Mouse (Mus musculus) forebrain, embryonic 11.5 days (tissue): ENCODE results near the gene Gm21970. TPM values are rescaled to one million over a fixed set of nuclear protein-coding genes. Genes with fewer than 3 reads are reported as not detected.

Source experiments
- ATAC-seq: fragments of 200-750 bp; cut with Nextera tagmentation; replicated peaks from 2 replicates; pipeline ENCODE4 v1.8.0; 2017; ENCODE audit warnings: moderate TSS enrichment; ENCODE audit not compliant: low FRiP score
- DNase-seq: peaks from one replicate; pipeline ENCODE4 v3.0.0-alpha.2; 2017; ENCODE audit warnings: low spot score
- H3K27ac ChIP-seq: fragments of 300-500 bp; sonication (generic); 2 replicates; pipeline ENCODE4 v1.5.1; 2014; ENCODE audit warnings: low read depth, low read length
- H3K27me3 ChIP-seq: fragments of 300-500 bp; sonication (generic); 2 replicates; pipeline ENCODE4 v1.6.1; 2014; ENCODE audit warnings: mild to moderate bottlenecking, low read length, mixed read lengths; ENCODE audit not compliant: control insufficient read depth, insufficient read depth
- H3K36me3 ChIP-seq: fragments of 300-500 bp; sonication (generic); 2 replicates; pipeline ENCODE4 v1.6.1; 2014; ENCODE audit warnings: mild to moderate bottlenecking, low read length, moderate library complexity, mixed read lengths; ENCODE audit not compliant: control insufficient read depth, insufficient read depth
- H3K4me1 ChIP-seq: fragments of 300-500 bp; sonication (generic); replicated peaks from 2 replicates; pipeline ENCODE4 v1.6.1; 2014; ENCODE audit warnings: low read length, mixed read lengths; ENCODE audit not compliant: control insufficient read depth, insufficient read depth
- H3K4me2 ChIP-seq: fragments of 300-500 bp; sonication (generic); 2 replicates; pipeline ENCODE4 v1.6.1; 2014; ENCODE audit warnings: low read depth, mild to moderate bottlenecking, low read length, moderate library complexity, mixed read lengths; ENCODE audit not compliant: severe bottlenecking
- H3K4me3 ChIP-seq: fragments of 300-500 bp; sonication (generic); 2 replicates; pipeline ENCODE4 v1.5.1; 2014; ENCODE audit warnings: low read depth, low read length
- H3K9ac ChIP-seq: fragments of 300-500 bp; sonication (generic); 2 replicates; pipeline ENCODE4 v1.6.1; 2014; ENCODE audit warnings: low read length
- H3K9me3 ChIP-seq: fragments of 300-500 bp; sonication (generic); 2 replicates; pipeline ENCODE4 v1.6.1; 2016; ENCODE audit warnings: low read length, mixed read lengths; ENCODE audit not compliant: control insufficient read depth
- WGBS: fragments of 180-500 bp; shearing (Covaris S2); extraction: QIAGEN DNeasy Blood & Tissue Kit; methylation state at CpG from one replicate; pipeline ENCODE4 v1.1.7; 2014; 5-methylcytosine and 5-hydroxymethylcytosine counted together
- polyA plus RNA-seq: library from polyadenylated mRNA; unstranded; fragments of >200 nt; fragmentation: Nextera tagmentation; extraction: Ambion mirVana; gene quantifications from 2 replicates; pipeline ENCODE4 v1.2.1, GENCODE M21; 2014

Gene Gm21970
- polyA plus RNA-seq, 1 experiment from 2014 or later: 1.0 TPM

DNA sequence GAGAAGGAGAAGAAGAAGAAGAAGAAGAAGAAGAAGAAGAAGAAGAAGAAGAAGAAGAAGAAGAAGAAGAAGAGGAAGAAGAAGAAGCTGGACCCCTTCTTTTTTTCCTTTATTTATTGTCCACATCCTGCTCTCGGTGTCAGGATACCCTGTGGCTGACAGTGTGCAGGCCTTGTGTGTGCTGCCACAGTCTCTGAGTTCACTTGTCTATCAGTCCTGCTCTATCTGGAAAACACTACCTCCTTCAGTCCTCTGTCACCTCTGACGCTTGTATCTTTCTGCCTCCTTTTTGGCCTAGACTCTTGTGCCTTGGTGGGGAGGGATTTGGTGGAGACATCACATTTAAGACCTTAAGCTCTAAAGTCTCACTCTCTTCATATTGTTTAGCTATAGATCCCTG is 71.9 kb downstream of the Gm21970 start:
- Histone ChIP-seq H3K9me3 (no peaks in the 10 kb centered on the region), H3K9ac (no peak overlapping the region), H3K4me2 (no peak overlapping the region), H3K4me3 (no peak overlapping the region), H3K36me3 (no peaks in the 10 kb centered on the region), H3K4me1 (peaks cover 8% of the 10 kb centered on the region), H3K27ac (no peak overlapping the region), H3K27me3 (no peaks in the 10 kb centered on the region)
- DNase-seq: no peak
- 98% methylated on average over 2 of the region's 2 CpGs for WGBS
- no peak for ATAC-seq

DNA sequence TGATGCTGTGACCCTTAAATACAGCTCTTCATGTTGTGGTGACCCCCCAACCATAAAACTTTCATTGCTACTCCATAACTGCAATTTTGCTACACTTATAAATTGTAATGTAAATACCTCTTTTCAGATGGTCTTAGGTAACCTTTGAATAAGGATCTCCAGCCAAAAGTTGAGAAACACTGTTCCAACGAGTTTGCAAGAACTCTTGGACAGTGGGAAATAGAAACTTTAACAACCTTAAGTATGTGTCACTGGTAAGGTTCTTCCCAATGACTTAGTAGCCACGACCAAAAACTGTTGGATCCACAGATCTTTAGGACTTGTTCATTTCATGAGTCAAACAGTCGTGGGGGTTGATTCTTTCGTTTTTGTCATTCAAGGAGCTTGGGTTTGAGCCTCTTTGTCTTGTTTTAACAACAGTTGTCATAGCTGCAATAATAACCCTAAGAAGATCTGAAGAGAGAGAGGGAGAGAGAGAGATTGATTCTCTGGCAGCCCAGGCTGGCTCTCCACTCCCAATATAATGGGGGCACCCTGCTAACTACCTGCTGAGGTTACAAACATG is 72.4 kb downstream of the Gm21970 start:
- no peak for DNase-seq
- H3K9ac ChIP-seq: peak overlapping the region; percentile 61

DNA sequence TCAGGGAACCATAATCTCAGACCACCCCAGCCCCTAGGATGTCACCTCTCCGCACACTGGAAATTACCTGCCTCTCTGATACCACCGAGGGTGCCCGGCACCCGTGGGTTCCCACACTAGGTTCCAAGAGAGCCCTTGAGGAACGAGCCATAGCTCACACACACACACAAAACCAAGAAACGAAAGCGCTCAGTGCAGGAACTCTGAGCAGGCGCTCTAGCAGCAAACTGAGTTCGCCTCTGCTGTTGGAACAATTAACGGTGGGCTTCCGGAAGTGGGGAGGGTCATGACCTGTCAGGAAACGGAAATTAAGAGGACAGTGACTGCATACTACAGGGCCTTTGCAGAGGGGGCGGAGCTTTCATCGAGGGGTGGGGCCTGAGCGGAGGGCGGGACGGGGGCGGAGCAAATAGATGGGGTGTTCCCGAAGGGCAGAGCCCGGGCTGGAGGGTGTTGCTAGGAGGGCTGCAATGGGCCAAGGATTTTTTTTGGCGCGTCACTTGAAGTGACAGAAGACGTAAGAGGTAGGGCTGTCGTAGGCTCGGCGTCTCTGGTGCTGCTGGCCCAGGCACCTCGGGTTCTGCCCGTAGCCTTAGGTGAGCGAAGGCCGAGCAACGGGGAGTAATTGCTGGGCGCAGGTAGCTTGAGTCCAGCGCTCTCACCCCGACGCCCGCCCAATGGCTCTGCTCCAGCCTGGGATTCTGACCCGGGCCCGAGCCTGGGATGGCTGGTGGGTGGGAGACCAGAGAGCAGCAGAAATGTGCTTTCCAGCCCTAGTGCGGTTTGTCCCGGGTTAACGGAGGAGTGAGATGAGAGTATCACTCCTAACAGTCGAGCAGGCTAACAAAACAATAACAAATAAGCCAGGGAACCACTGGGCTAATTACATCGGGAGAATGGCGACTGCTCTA is 73.3 kb downstream of the Gm21970 start:
- no peaks in the 10 kb centered on the region for H3K27me3 ChIP-seq
- WGBS: under 1% methylated on average over 44 of the region's 44 CpGs
- ATAC-seq: peak; percentile 96

More for the DNA sequence above, 72.4 kb downstream of the Gm21970 start:
- ATAC-seq: no peak
- H3K4me3 ChIP-seq: peak overlapping the region; percentile 43
- no peaks in the 10 kb centered on the region for H3K27me3 ChIP-seq
- H3K4me2 ChIP-seq: peak overlapping the region; percentile 94
- no peaks in the 10 kb centered on the region for H3K9me3 ChIP-seq
- no peak overlapping the region for H3K27ac ChIP-seq
- H3K36me3 ChIP-seq: no peaks in the 10 kb centered on the region
- WGBS: 81% methylated on average over 4 of the region's 4 CpGs
- H3K4me1 ChIP-seq: peaks cover 8% of the 10 kb centered on the region

DNA sequence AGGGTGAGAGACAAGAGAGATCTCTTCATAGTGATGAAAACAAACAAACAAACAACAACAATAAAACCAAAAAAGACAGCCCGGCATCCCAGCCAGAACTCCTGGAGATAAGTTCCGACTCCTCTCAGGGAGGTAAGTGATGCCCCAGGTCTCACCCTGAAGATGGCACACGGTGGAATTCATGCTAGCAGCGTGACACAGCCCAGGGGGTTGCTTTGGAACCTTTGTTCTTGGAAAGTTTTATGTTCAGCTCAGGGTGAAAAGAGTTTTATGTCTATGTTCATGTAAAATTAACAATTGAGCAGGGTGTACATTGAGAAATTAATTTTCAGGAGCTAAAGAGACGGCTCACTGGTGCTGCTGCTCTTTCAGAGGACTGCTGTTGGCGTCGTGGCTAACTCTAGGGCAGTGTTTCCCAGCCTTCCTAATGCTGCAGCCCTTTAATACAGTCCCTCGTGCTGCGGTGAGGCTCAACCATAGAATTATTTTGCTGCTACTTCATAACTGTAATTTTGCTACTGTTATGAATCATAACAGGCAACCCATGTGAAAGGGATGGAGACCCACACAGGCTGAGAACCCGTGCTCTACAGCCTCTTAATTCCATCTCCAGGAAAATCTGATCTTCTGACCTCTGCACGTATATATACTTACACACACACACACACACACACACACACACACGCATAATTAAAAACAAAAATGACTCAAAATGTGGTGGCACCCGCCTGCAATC is 74.2 kb downstream of the Gm21970 start:
- H3K36me3 ChIP-seq: no peaks in the 10 kb centered on the region
- no peak for DNase-seq
- peak overlapping the region; percentile 43 for H3K4me3 ChIP-seq
- WGBS: 54% methylated on average over 13 of the region's 13 CpGs
- H3K27me3 ChIP-seq: no peaks in the 10 kb centered on the region
- peak overlapping the region; percentile 94 for H3K4me2 ChIP-seq
- peak overlapping the region; percentile 61 for H3K9ac ChIP-seq
- H3K27ac ChIP-seq: no peak overlapping the region
- no peaks in the 10 kb centered on the region for H3K9me3 ChIP-seq
- peaks cover 8% of the 10 kb centered on the region for H3K4me1 ChIP-seq
- ATAC-seq: no peak

More for the DNA sequence above, 73.3 kb downstream of the Gm21970 start:
- peak overlapping the region; percentile 43 for H3K4me3 ChIP-seq
- no peaks in the 10 kb centered on the region for H3K36me3 ChIP-seq
- peaks cover 8% of the 10 kb centered on the region for H3K4me1 ChIP-seq
- H3K27ac ChIP-seq: peak overlapping the region; percentile 51; the same call in 1 of the 2 replicates
- peak overlapping the region; percentile 94 for H3K4me2 ChIP-seq
- DNase-seq: peak; percentile 97
- H3K9ac ChIP-seq: peak overlapping the region; percentile 61
- no peaks in the 10 kb centered on the region for H3K9me3 ChIP-seq

DNA sequence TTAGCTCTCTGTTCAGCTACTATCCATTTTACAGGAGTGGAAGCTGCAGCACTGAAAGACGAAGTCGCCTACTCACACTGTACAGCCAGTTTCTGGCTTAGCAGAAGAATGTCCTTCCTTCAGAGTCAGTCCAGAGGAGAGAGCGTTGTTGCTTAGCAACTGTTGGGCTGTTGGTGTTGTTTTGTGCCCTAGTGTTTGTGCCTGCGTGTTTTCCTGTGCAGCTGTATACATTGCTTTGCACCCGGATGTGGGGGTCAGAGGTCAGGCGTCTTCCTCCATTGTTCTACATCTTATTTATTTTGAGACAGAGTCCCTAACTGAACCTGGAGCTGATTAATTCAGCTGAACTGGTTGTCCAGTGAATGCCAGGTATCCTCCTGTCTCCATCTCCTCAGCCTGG is 75.0 kb downstream of the Gm21970 start:
- Histone ChIP-seq H3K36me3 (no peaks in the 10 kb centered on the region), H3K27ac (no peak overlapping the region), H3K9ac (no peak overlapping the region), H3K4me1 (peaks cover 8% of the 10 kb centered on the region), H3K4me3 (no peak overlapping the region), H3K27me3 (no peaks in the 10 kb centered on the region), H3K9me3 (no peaks in the 10 kb centered on the region), H3K4me2 (no peak overlapping the region)
- WGBS: 62% methylated on average over 6 of the region's 6 CpGs
- ATAC-seq: no peak
- DNase-seq: peak; percentile 61

Other genes with a start within 250 kb of the Gm21970 start
- gene Olig2, start 166.3 kb upstream of the Gm21970 start, polyA plus RNA-seq: 20.3 and 27.4 TPM in 2 replicates
- gene Olig1, start 121.9 kb upstream of the Gm21970 start, polyA plus RNA-seq: 9.0 and 12.3 TPM in 2 replicates
- 29.6 and 32.3 TPM in 2 replicates for gene Ifnar2, start 18.9 kb upstream of the Gm21970 start, polyA plus RNA-seq
- gene Il10rb, start 14.4 kb downstream of the Gm21970 start, polyA plus RNA-seq: 6.6 and 7.6 TPM in 2 replicates
- gene Ifnar1, start 93.5 kb downstream of the Gm21970 start, polyA plus RNA-seq: 51.4 and 53.1 TPM in 2 replicates
- 28.8 and 31.6 TPM in 2 replicates for gene Ifngr2, start 155.4 kb downstream of the Gm21970 start, polyA plus RNA-seq
- 36.4 and 42.4 TPM in 2 replicates for gene Tmem50b, start 206.1 kb downstream of the Gm21970 start, polyA plus RNA-seq
- gene Dnajc28, start 227.3 kb downstream of the Gm21970 start, polyA plus RNA-seq: 4.5 and 4.7 TPM in 2 replicates